Mouse (Mus musculus) megakaryocyte, adult 5-6 weeks (primary cell): ENCODE data around the gene Adcy2. TPM values are rescaled to one million over a fixed set of nuclear protein-coding genes. Genes with fewer than 3 reads are reported as not detected.

Source experiments
- ATAC-seq: 2 replicates; pipeline ENCODE4 v1.8.0; 2016; ENCODE audit warnings: mild to moderate bottlenecking, inconsistent platforms; ENCODE audit not compliant: poor library complexity, severe bottlenecking
- total RNA-seq, 2 experiments: library from RNA; stranded (forward) in 1 of 2; stranded (reverse) in 1 of 2; fragments of 153-499, 151-499 nt in 1 of 2; fragments of 221-1000, 200-1000 nt in 1 of 2; gene quantifications; 2 replicates each; pipeline versions ENCODE4 v1.2.3 to v1.2.4; 2015 to 2017

Adcy2 gene
- total RNA-seq, 2 experiments from 2014 or later, result 0.11 TPM; not detected in 1

DNA sequence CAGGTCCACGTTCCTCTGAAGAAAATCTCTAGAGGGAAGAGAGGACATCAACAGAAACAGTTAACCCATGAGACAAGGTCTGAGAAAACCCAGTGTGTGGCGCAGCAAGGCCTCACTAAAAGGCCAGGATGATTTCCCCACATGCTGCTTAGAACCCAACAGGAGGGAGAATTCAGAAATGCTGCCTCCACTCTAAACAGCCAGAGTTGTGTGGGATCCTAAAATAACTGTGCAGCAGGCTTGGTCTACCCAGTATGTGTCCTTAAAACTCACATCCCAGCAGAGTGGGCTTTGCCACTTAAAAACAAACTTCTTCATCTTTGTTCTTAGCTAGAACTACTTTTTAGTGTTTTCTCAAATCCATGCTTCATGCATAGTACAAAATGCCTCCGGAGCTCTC, 26.2 kb downstream of the Adcy2 start:
- ATAC-seq, result no peak

DNA sequence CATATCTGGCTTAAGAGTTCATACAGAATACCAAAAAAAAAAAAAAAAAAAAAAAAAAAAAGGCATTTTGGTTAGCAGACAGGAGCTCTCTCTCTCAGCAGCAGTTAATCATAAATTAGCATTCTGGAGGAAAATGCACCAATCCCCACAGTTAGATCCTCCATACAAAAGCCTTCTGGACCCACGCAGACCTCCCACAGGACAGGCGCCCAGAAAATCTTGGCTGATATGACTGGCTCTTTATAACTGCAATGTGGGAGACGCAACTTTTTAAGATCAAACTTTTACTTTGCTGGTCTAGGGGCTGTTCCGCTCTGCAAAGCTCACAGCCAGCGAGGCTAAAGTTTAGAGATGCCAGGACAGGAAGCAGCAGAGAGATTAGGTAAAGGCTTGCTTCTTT, 37.8 kb downstream of the Adcy2 start:
- no peak for ATAC-seq

DNA sequence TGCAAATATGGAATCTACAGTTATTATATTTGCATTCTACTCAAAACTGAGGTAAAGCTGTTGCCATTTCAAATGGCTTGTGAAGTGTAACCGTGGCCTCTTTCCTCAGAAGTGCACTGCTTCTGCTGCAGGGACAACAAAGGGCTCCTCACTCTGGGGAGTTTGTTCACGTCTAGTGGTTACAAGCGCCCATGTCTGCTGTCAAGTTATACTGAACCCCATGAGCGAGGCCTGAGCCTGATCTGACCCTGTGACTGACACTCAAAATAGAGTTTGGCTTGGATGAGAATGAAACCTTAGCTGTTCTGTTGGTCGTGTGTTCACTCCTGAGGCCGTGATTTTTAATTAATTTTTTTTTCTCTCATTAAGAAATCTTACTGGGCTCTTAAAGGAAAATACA, 38.8 kb downstream of the Adcy2 start:
- no peak for ATAC-seq

DNA sequence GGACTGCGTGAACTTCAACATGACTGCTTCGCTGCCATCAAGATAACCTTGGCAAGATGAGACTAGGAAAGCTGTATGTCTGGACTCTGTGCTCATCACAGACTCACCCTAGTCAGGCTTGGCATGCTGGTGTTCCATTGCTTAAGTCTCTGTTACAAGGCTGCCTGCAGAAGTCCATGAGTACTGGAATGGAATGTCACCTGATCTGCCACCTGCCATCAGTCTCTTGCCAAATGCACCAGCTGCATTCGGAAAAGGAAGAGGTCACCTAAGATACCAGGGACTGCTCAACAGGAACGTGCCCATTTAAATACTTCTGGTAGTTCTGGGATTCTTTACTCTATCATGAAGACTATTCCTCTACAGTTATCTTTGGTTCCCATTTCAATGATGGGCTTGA, 39.9 kb downstream of the Adcy2 start:
- ATAC-seq, result no peak

DNA sequence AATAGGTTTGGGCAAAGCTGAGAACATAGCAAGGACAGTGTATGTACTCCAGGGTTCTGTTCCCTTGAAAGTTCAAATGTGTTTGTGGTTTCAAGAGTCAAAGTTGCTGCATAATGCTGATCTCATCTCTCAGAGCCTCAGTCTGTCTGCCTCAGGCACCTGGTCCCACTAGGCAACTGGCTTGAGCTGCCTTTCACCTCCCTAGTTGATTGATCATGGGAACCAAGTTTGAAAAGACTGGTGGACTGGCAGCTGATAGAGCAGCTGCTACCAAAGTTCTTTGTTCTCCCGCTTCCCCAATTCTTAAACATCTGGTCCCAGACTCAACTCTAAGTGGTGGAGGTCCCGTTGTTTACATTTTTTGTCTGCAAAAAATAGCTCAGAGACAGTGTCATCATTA, 56.6 kb downstream of the Adcy2 start:
- no peak for ATAC-seq

DNA sequence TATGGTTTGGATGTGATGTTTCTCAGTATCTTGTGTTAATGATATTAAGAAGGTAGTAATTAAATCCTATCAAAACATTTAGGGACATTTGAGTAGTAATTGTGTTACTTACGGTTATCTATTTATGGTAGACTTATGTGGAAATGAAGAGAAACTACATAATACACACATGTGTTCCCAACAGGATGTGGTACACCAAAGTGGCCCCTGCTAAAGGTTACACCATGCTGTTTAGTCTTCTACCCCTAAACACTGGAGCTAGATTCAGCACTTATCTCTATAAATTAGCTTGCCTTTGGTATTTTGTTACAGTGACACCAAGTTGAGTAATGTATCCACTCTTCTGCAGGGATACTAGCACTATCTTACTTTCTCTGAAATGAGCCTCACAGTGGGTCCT, 57.9 kb downstream of the Adcy2 start:
- ATAC-seq, result peak; percentile 82

GRCm38 (mm10) chr13:68932283-68932647, 67.1 kb downstream of the Adcy2 start:
- no peak for ATAC-seq

- no peak for ATAC-seq
Observed at GRCm38 (mm10) chr13:68931602-68932282, 67.6 kb downstream of the Adcy2 start.

DNA sequence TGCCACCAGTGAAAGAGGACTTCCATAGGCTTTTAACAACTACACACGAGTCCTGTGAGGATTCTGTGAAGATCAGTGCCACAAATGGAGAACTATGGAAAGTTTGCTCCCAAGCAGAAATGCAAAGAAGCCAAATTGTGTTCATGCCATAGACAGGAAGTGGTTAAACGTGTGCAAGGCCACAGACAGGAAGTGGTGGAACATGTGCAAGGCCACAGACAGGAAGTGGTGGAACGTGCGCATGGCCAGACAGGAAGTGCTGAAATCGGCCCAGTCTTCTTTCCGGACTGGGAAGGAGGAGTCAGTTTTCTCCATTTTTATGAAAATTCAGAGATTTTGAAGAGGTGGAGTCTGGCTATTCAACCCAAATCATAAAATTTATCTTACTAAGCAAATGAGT, 70.9 kb downstream of the Adcy2 start:
- peak; percentile 99 for ATAC-seq

GRCm38 (mm10) chr13:68913666-68914288, 85.6 kb downstream of the Adcy2 start:
- ATAC-seq, result peak; percentile 92

- ATAC-seq, result no peak
Observed at GRCm38 (mm10) chr13:68906667-68907066, 92.7 kb downstream of the Adcy2 start.

- ATAC-seq, result peak; percentile 90
Observed at GRCm38 (mm10) chr13:68902708-68903107, 96.6 kb downstream of the Adcy2 start.

GRCm38 (mm10) chr13:68889929-68890593, 109.3 kb downstream of the Adcy2 start:
- no peak for ATAC-seq

DNA sequence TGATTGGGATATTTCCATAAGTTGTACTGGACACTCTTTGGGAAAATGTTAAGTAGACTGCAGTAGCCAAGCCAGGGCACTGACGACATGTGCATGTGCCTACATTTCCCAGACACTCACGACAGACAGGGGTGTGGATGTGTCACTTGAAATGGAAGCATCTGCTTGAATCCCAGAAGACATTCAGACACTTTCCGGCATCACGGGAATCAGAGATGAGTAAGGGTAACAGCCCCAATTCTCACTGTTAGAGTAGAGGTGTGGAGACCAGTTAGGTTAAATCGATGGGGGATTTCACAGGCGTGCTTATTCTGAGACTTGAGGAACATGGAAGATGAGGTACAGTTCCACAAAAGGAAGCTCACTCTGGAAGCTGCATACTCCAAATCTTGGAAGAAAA, 130.6 kb downstream of the Adcy2 start:
- no peak for ATAC-seq

GRCm38 (mm10) chr13:68867940-68868655, 131.2 kb downstream of the Adcy2 start:
- ATAC-seq, result no peak

GRCm38 (mm10) chr13:68860036-68860435, 139.3 kb downstream of the Adcy2 start:
- ATAC-seq, result no peak

GRCm38 (mm10) chr13:68848265-68848664, 151.1 kb downstream of the Adcy2 start:
- ATAC-seq, result no peak

- ATAC-seq, result no peak
Observed at GRCm38 (mm10) chr13:68839517-68839916, 159.8 kb downstream of the Adcy2 start.

GRCm38 (mm10) chr13:68836183-68836582, 163.2 kb downstream of the Adcy2 start:
- no peak for ATAC-seq

- ATAC-seq, result no peak
Observed at GRCm38 (mm10) chr13:68835424-68836045, 163.8 kb downstream of the Adcy2 start.

- no peak for ATAC-seq
Observed at GRCm38 (mm10) chr13:68832141-68832540, 167.2 kb downstream of the Adcy2 start.
